Mouse (Mus musculus): ENCODE data around the gene Vasn. TPM values are rescaled to one million over a fixed set of nuclear protein-coding genes. Genes with fewer than 3 reads are reported as not detected.

The Vasn gene
- polyA plus RNA-seq, 2 experiments = 35.7 to 75.7 TPM

DNA sequence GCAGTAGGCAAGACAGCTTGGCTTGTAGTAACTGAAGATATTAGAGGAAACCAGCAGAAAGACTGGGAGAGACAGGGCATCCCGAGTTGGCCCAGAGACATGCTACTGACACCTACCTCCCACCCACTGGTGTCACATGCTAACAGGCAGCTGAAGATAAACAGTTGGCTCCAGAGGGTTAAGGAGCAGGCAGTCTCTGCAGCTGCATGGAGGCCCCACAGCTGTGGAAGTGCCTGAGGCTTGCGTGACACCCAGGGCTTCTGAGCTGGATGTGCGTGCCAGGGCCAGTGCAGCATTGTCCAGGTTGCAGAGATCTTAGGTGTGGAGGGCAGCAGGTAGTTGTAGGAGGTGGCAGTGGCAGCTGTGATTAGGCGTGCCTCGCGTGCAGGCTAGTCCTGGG is 12.6 kb upstream of the Vasn start:
- DNase-seq (ENCODE audit: low spot score) = no peak

DNA sequence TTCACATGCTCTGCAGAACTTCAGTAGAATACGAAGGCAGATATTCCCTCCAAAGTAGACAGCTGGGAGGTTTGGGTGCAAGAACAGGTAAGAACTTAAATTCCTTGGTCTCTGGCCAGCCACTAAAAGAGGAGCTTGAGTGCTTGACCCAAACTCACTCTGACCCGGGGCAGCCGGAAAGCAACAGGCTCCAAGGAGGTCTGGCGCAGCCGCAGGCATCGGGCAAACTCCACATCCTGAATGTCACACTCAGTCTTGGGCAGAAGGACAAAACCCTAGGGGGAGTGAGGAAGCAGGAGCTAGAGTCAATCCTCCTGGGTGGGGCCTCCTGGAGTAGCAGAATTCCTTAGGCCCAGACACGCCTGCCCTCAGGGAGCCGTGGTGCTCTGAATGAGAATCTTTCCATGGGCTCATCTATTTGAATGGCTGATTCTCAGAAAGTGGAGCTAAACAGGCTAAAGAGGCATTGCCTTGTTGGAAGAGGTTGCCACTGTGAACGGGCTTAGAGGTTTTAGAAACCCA is 10.8 kb upstream of the Vasn start:
- H3K4me3 ChIP-seq (replicated peaks; ENCODE audit: low read length) = no peak overlapping the region
- WGBS = 91% methylated on average over 9 of the region's 9 CpGs

More for the DNA sequence above, 12.6 kb upstream of the Vasn start:
- Histone ChIP-seq H3K36me3 (ENCODE audit: control insufficient read depth, insufficient read depth, low read length) (peaks cover 11% of the 10 kb centered on the region), H3K9ac (ENCODE audit: low read depth, low read length, severe bottlenecking) (no peak overlapping the region), H3K27me3 (ENCODE audit: control insufficient read depth, insufficient read depth, low read length) (no peaks in the 10 kb centered on the region), H3K4me2 (replicated peaks; ENCODE audit: low read depth, low read length, severe bottlenecking) (no peak overlapping the region), H3K27ac (replicated peaks; ENCODE audit: low read depth, low read length) (no peak overlapping the region), H3K4me3 (replicated peaks; ENCODE audit: low read length) (no peak overlapping the region), H3K4me1 (ENCODE audit: control insufficient read depth, insufficient read depth, low read length) (peaks cover 15% of the 10 kb centered on the region), H3K9me3 (ENCODE audit: control insufficient read depth, low read length) (no peaks in the 10 kb centered on the region)
- no peak for ATAC-seq (ENCODE audit: low FRiP score, low read depth)
- TF ChIP-seq POLR2A (IDR thresholded peaks at IDR 0.05; ENCODE audit: borderline replicate concordance, extremely low read depth, insufficient read depth, insufficient read length) = no peak
- 69% methylated on average over 6 of the region's 6 CpGs for WGBS

DNA sequence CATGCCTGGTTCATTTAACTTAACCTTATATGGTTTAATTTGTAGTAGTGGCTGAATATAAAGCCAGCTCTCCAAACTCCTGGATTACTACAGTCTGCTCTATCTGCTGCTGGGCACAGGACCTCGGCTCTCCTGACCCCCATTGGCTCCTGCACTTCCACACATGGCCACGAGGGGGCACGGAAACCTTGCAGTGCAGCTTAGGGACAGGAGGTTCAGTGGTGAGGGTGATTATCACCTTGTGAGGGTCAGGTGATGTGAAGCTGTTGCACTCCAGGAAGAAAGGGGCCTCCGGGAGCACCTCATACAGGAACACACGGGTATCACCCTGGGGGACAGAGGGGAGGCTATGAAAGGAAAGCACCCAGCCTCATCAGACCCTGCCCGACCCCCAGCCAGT is 9.8 kb upstream of the Vasn start:
- H3K4me2 ChIP-seq (replicated peaks; ENCODE audit: low read depth, low read length, severe bottlenecking) = no peak overlapping the region
- H3K27me3 ChIP-seq (ENCODE audit: control insufficient read depth, insufficient read depth, low read length) = no peaks in the 10 kb centered on the region
- no peaks in the 10 kb centered on the region for H3K9me3 ChIP-seq (ENCODE audit: control insufficient read depth, low read length)
- DNase-seq (ENCODE audit: low spot score) (peak; percentile 53), ATAC-seq (ENCODE audit: low FRiP score, low read depth) (peak; percentile 48; the same call in 1 of the 2 replicates)
- 19% methylated on average over 6 of the region's 6 CpGs for WGBS
- H3K27ac ChIP-seq (replicated peaks; ENCODE audit: low read depth, low read length) = no peak overlapping the region
- no peak overlapping the region for H3K9ac ChIP-seq (ENCODE audit: low read depth, low read length, severe bottlenecking)
- peaks cover 2% of the 10 kb centered on the region; the same call in 1 of the 2 replicates for H3K4me1 ChIP-seq (ENCODE audit: control insufficient read depth, insufficient read depth, low read length)
- H3K4me3 ChIP-seq (replicated peaks; ENCODE audit: low read length) = no peak overlapping the region
- TF ChIP-seq POLR2A (IDR thresholded peaks at IDR 0.05; ENCODE audit: borderline replicate concordance, extremely low read depth, insufficient read depth, insufficient read length) = no peak
- peaks cover 22% of the 10 kb centered on the region for H3K36me3 ChIP-seq (ENCODE audit: control insufficient read depth, insufficient read depth, low read length)

More for the DNA sequence above, 10.8 kb upstream of the Vasn start:
- TF ChIP-seq POLR2A (IDR thresholded peaks at IDR 0.05; ENCODE audit: borderline replicate concordance, extremely low read depth, insufficient read depth, insufficient read length) = no peak
- Histone ChIP-seq H3K9me3 (ENCODE audit: control insufficient read depth, low read length) (no peaks in the 10 kb centered on the region), H3K36me3 (ENCODE audit: control insufficient read depth, insufficient read depth, low read length) (peaks cover 18% of the 10 kb centered on the region), H3K9ac (ENCODE audit: low read depth, low read length, severe bottlenecking) (no peak overlapping the region), H3K4me2 (replicated peaks; ENCODE audit: low read depth, low read length, severe bottlenecking) (no peak overlapping the region), H3K27me3 (ENCODE audit: control insufficient read depth, insufficient read depth, low read length) (no peaks in the 10 kb centered on the region), H3K4me1 (ENCODE audit: control insufficient read depth, insufficient read depth, low read length) (peaks cover 5% of the 10 kb centered on the region), H3K27ac (replicated peaks; ENCODE audit: low read depth, low read length) (no peak overlapping the region)
- DNase-seq (ENCODE audit: low spot score) (no peak), ATAC-seq (ENCODE audit: low FRiP score, low read depth) (no peak)

DNA sequence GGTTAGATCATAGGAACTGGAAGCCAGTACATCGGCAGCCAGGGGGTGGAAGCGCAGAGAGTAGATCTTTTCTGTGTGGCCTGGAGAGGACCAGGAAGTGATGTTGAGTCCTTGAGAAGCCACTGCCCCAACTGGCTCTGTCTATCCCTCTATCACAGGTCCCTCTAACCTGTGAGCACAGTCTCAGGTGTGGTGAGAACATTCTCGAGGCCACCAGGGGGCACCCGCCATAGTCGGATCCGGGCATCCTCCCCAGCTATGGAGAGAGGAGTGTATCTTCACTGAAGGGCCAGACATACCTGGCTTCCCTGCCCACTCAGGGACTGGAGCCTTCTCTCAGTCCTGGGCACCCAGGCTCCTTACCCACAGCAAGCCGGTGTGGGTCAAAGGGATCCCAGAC is 7.7 kb upstream of the Vasn start:
- H3K9ac ChIP-seq (ENCODE audit: low read depth, low read length, severe bottlenecking) = no peak overlapping the region
- H3K4me1 ChIP-seq (ENCODE audit: control insufficient read depth, insufficient read depth, low read length) = no peaks in the 10 kb centered on the region
- no peak overlapping the region for H3K4me2 ChIP-seq (replicated peaks; ENCODE audit: low read depth, low read length, severe bottlenecking)
- no peak overlapping the region for H3K27ac ChIP-seq (replicated peaks; ENCODE audit: low read depth, low read length)
- no peaks in the 10 kb centered on the region for H3K9me3 ChIP-seq (ENCODE audit: control insufficient read depth, low read length)
- TF ChIP-seq POLR2A (IDR thresholded peaks at IDR 0.05; ENCODE audit: borderline replicate concordance, extremely low read depth, insufficient read depth, insufficient read length) = no peak
- peaks cover 18% of the 10 kb centered on the region for H3K36me3 ChIP-seq (ENCODE audit: control insufficient read depth, insufficient read depth, low read length)
- DNase-seq (ENCODE audit: low spot score) = no peak
- WGBS = 30% methylated on average over 7 of the region's 7 CpGs
- no peak overlapping the region for H3K4me3 ChIP-seq (replicated peaks; ENCODE audit: low read length)
- no peaks in the 10 kb centered on the region for H3K27me3 ChIP-seq (ENCODE audit: control insufficient read depth, insufficient read depth, low read length)
- peak; percentile 35; the same call in 1 of the 2 replicates for ATAC-seq (ENCODE audit: low FRiP score, low read depth)

DNA sequence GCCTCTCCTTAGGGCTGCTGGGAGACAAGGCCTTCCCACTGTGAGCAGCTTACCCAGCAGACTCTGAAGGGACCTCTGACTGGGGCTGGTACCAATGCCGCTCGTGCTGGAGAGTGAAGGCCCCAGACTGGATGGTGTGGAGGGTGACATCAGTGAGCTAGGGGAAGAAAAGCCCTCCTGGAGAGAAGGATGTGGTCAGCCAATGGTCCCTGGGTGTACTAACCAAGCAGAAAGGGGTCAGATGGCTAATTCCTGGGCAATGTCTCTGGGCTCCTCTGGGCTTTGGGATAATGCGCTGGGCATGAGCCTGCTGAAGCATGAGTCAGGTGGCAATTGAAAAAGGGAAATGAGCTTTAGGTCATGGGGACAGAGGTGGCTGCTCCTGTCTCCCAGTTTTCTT is 6.1 kb upstream of the Vasn start:
- no peaks in the 10 kb centered on the region for H3K9me3 ChIP-seq (ENCODE audit: control insufficient read depth, low read length)
- no peaks in the 10 kb centered on the region for H3K27me3 ChIP-seq (ENCODE audit: control insufficient read depth, insufficient read depth, low read length)
- peaks cover 16% of the 10 kb centered on the region for H3K36me3 ChIP-seq (ENCODE audit: control insufficient read depth, insufficient read depth, low read length)
- WGBS = 88% methylated on average over 3 of the region's 3 CpGs
- DNase-seq (ENCODE audit: low spot score) (no peak), ATAC-seq (ENCODE audit: low FRiP score, low read depth) (no peak)
- H3K27ac ChIP-seq (replicated peaks; ENCODE audit: low read depth, low read length) = no peak overlapping the region
- H3K4me3 ChIP-seq (replicated peaks; ENCODE audit: low read length) = no peak overlapping the region
- H3K4me1 ChIP-seq (ENCODE audit: control insufficient read depth, insufficient read depth, low read length) = no peaks in the 10 kb centered on the region
- no peak overlapping the region for H3K9ac ChIP-seq (ENCODE audit: low read depth, low read length, severe bottlenecking)
- no peak overlapping the region for H3K4me2 ChIP-seq (replicated peaks; ENCODE audit: low read depth, low read length, severe bottlenecking)
- no peak for TF ChIP-seq POLR2A (IDR thresholded peaks at IDR 0.05; ENCODE audit: borderline replicate concordance, extremely low read depth, insufficient read depth, insufficient read length)

Data from limb, embryonic 14.5 days (tissue).